Mouse (Mus musculus) urinary bladder, postnatal 4 days (tissue): ENCODE measurements around the gene Selenof.
"Not testable (repeated sequence)": the region's sequence is repeated elsewhere in the genome, so short reads cannot be mapped to it uniquely, and the experiment has no call there.

Source experiments
- DNase-seq, 2 experiments: peaks; one replicate each; pipeline ENCODE4 v3.0.0; 2021 to 2022; ENCODE audit warnings: low spot score in 2 of 2

Gene Selenof

DNA sequence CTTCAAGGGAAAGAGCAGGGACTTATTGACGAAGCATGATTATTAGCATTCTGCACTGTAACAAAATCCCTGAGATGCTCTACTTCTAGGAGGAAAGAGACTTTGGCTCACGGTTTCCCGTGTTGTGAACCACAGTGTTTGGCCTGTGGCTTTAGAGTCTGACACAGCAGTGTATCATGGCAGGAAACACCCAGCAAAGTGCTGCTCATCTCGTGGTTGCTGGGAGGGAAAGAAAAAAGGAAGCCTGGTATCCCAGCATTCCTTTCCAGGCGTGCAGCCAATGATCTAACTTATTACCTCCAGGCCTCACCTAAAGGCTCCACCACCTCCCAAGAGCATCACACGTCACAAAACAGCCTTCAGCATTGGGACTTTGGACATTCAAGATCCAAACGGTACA is 32.7 kb downstream of the Selenof start:
- DNase-seq, result no peak

- no peak for DNase-seq
Measured at GRCm38 (mm10) chr3:144603558-144603957, 33.5 kb downstream of the Selenof start.

DNA sequence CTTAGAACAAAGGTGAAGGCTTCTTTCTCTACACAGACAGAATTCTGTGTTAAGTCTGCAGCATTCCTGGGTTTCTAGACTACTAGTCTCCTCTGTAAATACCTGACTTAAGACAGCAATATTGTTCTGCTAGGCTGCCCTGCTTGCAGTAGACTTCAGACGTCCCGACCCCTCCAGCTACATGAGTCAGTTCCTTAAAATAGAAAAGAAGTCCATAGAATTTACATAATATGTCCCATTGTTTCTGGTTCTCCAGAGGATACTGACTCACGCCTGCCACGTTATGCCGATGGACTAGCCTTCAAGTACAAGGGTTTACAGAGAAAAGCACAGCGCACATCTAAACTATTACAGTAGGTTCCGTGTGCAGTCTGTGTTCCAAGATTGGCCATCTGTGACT is 34.1 kb downstream of the Selenof start:
- no peak for DNase-seq

DNA sequence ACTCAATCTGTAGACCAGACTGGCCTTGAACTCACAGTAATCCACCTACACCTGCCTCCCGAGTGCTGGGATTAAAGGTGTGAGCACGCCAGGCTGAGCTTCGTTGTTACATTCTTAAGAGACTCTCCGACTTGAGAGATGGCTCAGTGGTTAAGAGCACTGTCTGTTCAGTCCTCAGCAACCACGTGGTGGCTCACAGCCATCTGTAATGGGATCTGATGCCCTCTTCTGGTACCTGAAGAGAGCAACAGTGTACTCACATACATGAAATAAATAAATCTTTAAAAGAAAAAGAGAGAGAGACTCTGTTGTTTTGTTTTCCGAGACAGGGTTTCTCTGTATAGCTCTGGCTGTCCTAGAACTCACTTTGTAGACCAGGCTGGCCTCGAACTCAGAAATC is 35.7 kb downstream of the Selenof start:
- not testable (repeated sequence) for DNase-seq

DNA sequence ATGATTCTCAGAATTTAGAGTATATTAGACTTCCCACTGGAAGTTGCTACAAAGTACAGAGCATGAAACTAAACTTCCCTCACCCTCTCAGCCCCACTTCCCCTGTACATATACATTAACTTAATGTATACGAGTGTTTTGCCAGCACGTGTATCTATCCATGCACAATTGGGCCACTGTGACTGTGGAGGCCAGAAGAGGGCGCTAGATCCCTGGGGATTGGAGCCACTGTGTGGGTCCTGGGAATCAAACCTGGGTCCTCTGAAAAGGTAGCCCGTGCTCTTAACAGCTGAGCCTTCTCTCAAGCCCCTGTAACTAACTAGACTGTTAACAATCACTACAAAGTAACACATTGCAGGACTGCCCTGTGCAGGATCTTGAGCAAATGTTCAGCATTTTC is 36.3 kb downstream of the Selenof start:
- DNase-seq, result no peak

DNA sequence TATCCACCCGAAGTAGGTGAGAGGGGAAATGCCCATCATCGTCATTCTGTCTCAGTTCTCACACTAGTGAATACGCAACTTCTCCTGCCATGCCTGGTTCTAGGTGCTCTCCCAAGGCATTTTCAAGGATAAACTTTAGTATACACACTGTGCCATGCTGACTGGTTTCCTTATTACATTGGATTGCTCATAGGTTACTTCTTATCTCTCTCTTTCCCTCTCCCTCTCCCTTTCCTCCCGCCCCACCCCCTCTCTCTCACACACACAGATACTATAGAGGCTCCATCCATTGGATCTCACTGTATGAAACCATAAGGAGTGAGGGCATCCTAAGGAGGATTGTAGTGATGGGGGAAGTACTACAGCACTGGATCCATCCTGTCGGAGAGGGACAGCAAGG is 38.0 kb downstream of the Selenof start:
- no peak for DNase-seq

DNA sequence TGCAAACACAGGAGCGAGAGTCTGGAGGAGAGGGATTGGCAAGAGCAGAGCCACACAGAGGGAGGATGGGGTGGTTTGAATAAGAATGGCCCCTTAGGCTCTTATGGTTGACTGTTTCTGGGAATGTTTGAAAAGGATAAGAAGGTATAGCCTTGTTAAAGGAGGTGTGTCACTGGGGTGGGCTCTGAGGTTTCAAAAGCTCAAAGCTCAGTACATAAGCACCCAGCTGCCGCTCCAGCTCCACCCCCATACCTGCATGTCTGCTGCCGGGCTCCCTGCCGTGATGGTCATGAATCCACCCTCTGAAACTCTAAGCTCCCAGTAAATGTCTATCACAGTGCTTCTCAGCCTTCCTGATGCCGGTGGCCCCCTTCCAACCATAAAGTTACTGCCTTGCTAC is 40.7 kb downstream of the Selenof start:
- DNase-seq, result no peak

- peak in 1 of 2 experiments; percentile 42 for DNase-seq
Measured at GRCm38 (mm10) chr3:144611626-144612271, 41.6 kb downstream of the Selenof start.

GRCm38 (mm10) chr3:144612382-144612781 is 42.3 kb downstream of the Selenof start:
- no peak for DNase-seq

DNA sequence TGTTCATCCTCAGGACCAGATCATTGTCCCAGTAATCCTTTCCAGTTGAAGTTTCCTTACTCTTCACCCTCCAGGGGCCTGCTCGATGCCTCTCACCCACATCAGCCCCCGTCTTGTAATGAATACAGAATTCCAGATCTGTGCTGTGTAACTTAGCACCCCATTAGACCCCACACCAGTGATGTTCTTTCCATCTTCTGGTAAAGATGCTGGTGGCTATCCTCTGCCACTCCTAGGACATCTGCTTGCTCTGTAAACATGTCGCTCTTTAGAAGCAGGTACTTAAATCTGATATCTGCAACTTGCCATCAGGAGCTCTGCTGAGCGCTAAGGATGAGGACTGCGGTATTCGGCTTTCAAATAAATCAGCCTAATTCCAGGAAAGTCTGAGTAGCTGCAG is 44.2 kb downstream of the Selenof start:
- DNase-seq, result no peak

GRCm38 (mm10) chr3:144614698-144615097 is 44.6 kb downstream of the Selenof start:
- DNase-seq, result no peak

- no peak for DNase-seq
Measured at GRCm38 (mm10) chr3:144615459-144615858, 45.4 kb downstream of the Selenof start.

GRCm38 (mm10) chr3:144616654-144617425 is 46.7 kb downstream of the Selenof start:
- peak; percentile 67 to 85 for DNase-seq

- peak in 1 of 2 experiments; percentile 20 for DNase-seq
Measured at GRCm38 (mm10) chr3:144617633-144618180, 47.6 kb downstream of the Selenof start.

- DNase-seq, result no peak
Measured at GRCm38 (mm10) chr3:144622930-144623612, 53.0 kb downstream of the Selenof start.

GRCm38 (mm10) chr3:144625691-144626090 is 55.6 kb downstream of the Selenof start:
- no peak for DNase-seq

- no peak for DNase-seq
Measured at GRCm38 (mm10) chr3:144628005-144628914, 58.2 kb downstream of the Selenof start.

DNA sequence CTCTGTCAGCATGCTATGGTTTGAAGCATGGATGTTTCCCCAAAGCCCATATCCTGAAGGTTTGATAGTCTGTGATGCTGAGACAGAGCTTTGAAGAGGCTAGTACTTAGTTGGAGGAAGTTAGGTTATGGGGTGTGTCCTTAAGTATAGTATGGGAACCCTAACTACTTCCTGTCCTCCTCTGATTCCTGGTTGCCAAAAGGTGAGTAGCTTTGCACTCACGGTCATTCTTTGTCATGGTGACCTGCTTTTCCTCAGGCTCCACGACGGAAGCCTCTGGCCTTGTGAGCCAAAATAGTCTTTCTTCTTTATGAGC is 58.8 kb downstream of the Selenof start:
- no peak for DNase-seq

DNA sequence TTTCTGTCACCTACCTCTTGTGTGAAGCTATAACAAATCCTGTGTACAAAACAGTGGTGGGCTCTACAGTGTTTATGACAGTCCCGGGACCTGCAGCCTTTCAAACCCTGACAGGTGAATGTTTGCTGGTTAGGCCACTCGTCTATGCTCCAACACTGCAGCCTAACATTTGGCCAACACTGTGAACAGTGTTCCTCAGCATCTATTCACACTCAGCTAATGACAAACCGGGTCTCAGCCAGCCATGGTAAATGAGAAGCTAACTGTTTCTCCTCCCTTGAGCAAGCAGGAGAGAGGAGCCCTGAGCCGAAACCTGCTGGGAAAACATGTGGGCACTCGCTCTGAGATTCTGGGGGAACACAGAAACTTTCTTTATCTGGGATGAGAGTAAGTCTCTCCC is 65.1 kb downstream of the Selenof start:
- DNase-seq, result no peak

DNA sequence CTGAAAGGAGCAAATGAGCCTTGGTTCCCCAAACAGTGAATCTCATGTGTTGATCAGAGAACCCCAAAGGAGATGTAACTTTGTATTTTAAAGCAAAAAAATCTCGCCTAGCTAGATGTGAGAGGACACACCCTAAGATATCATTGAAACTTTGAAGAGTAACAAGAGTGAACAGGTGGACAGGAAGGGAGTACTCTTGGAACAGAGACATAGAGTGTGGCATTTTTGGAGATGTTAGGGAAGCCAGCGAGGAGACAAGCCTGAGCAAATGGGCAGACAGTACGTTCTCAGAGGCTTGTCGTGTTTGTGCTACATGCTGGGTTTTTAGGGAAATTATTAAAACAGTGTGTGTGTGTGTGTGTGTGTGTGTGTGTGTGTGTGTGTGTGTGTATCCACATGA is 68.0 kb downstream of the Selenof start:
- DNase-seq, result no peak

DNA sequence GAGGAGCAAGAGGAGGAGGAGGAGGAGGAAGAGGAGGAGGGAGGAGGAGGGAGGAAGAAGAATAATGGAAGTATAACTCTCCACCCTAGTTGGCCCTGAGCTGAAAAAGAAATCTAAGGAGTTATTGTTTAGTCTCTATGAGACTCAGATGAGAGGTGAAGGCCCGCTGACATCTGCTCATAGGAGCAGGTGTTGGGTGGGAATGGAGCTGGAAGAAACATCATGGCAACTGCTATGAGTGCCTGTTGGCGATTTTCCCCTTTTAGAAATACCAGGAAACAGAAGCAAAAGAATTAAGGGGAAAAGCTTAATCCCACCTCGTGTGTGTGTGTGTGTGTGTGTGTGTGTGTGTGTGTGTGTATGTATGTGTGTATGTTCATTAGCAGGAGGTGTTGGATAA is 69.3 kb downstream of the Selenof start:
- no peak for DNase-seq

DNA sequence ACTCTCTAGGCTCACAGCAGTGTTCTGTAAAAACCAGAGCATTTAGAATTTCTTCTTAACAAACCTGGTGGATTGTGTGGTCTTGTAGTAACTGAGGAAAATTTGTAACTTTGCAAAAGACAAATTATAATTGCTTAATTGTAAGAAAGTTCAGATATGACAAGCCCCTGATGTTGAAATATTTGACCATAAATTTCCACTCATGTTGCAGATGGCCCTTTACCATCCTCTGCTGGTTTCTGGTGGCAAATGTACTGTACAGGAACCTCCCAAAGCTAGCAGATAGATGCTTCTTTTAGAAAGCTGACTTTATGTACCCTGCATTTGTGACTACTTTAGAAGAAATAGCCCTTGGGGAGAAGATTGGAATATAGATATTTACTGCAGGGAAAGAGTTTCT is 69.9 kb downstream of the Selenof start:
- no peak for DNase-seq
